35 mouse cellular contexts compared by ENCODE assay signal in genomic region chr3:117403740-117404139, GRCm38 (mm10). TPM values are rescaled to one million over a fixed set of nuclear protein-coding genes. Genes with fewer than 3 reads are reported as not detected.
A peak's percentile ranks its signal among the peaks of the same experiment; 100 is the strongest.
DNase-seq lines count a peak whose midpoint lies in the region; ATAC-seq and TF ChIP-seq lines count a peak whose summit lies in the region.
"Had no signal": no experiment of that assay in that cellular context is flagged by ENCODE, and none has a peak within 500 bp of the region (broad histone marks: within the 10 kb centered on the region; RNA-seq: fewer than 3 reads in every experiment).

No protein-coding gene starts in this region.

- H3K27me3 ChIP-seq in forebrain, embryonic 15.5 days = no peaks in the 10 kb centered on the region
- no peaks in the 10 kb centered on the region for H3K27me3 ChIP-seq in forebrain, embryonic 10.5 days (ENCODE audit: poor library complexity, severe bottlenecking)
- no peaks in the 10 kb centered on the region for H3K27me3 ChIP-seq in midbrain, postnatal 0 days (ENCODE audit: insufficient read depth, low read length)
- no peaks in the 10 kb centered on the region for H3K27me3 ChIP-seq in midbrain, embryonic 14.5 days (ENCODE audit: control insufficient read depth, insufficient read depth, low read length)
- H3K27me3 ChIP-seq: CH12.LX; embryonic facial prominence, embryonic 12.5 days; heart, embryonic 13.5 days; hindbrain, embryonic 15.5 days; kidney, embryonic 15.5 days; limb, embryonic 13.5 days; lung, embryonic 15.5 days; neural tube, embryonic 12.5 days had no signal

- DNase-seq in adrenal gland, postnatal 10 days = peak; percentile 12
- no peak for DNase-seq in adrenal gland, postnatal 14 days
- DNase-seq in forebrain, embryonic 10.5 days (ENCODE audit: extremely low spot score, low spot score) = no peak
- DNase-seq in midbrain, postnatal 0 days (ENCODE audit: low spot score) = peak; percentile 34
- DNase-seq in midbrain, embryonic 14.5 days = no peak
- no peak for DNase-seq in thymus, adult 18-20 months
- DNase-seq in embryo, embryonic 10 days (ENCODE audit: low spot score) = no peak
- DNase-seq: adrenal gland, adult 2 months; cerebellum, adult 2 months; cerebellum, postnatal 36 days; embryo, embryonic 11 days; gastrocnemius, postnatal 10 days; heart, postnatal 10 days; kidney, adult 18-20 months; kidney, postnatal 36 days; right cerebral cortex, postnatal 4 days had no signal

- no peaks in the 10 kb centered on the region for H3K36me3 ChIP-seq in forebrain, embryonic 15.5 days
- H3K36me3 ChIP-seq in forebrain, embryonic 10.5 days (replicated peaks) = no peaks in the 10 kb centered on the region
- no peaks in the 10 kb centered on the region for H3K36me3 ChIP-seq in midbrain, postnatal 0 days (ENCODE audit: insufficient read depth, low read length)
- H3K36me3 ChIP-seq in midbrain, embryonic 14.5 days (ENCODE audit: control insufficient read depth, insufficient read depth, low read length) = no peaks in the 10 kb centered on the region
- H3K36me3 ChIP-seq: embryonic facial prominence, embryonic 12.5 days; heart, embryonic 13.5 days; hindbrain, embryonic 15.5 days; kidney, embryonic 15.5 days; limb, embryonic 13.5 days; lung, embryonic 15.5 days; midbrain, embryonic 10.5 days; neural tube, embryonic 12.5 days had no signal

- no peak overlapping the region for H3K9ac ChIP-seq in forebrain, embryonic 15.5 days (replicated peaks)
- no peak overlapping the region for H3K9ac ChIP-seq in midbrain, postnatal 0 days (replicated peaks; ENCODE audit: low read length, poor library complexity, severe bottlenecking)
- H3K9ac ChIP-seq in midbrain, embryonic 14.5 days (replicated peaks; ENCODE audit: low read length) = no peak overlapping the region
- H3K9ac ChIP-seq: embryonic facial prominence, embryonic 12.5 days; heart, embryonic 13.5 days; hindbrain, embryonic 15.5 days; kidney, embryonic 15.5 days; limb, embryonic 13.5 days; lung, embryonic 15.5 days; neural tube, embryonic 12.5 days had no signal

- no peak overlapping the region for H3K27ac ChIP-seq in forebrain, embryonic 15.5 days (replicated peaks)
- H3K27ac ChIP-seq in forebrain, embryonic 10.5 days = no peak overlapping the region
- H3K27ac ChIP-seq in midbrain, postnatal 0 days (ENCODE audit: low read depth, low read length) = no peak overlapping the region
- no peak overlapping the region for H3K27ac ChIP-seq in midbrain, embryonic 14.5 days (replicated peaks; ENCODE audit: low read depth, low read length)
- H3K27ac ChIP-seq: embryonic facial prominence, embryonic 12.5 days; heart, embryonic 13.5 days; hindbrain, embryonic 15.5 days; kidney, embryonic 15.5 days; limb, embryonic 13.5 days; lung, embryonic 15.5 days; midbrain, embryonic 10.5 days; neural tube, embryonic 12.5 days; stomach, postnatal 0 days had no signal

- H3K4me1 ChIP-seq in forebrain, embryonic 15.5 days = peaks cover 4% of the 10 kb centered on the region; the same call in 1 of the 2 replicates
- no peaks in the 10 kb centered on the region for H3K4me1 ChIP-seq in forebrain, embryonic 10.5 days
- H3K4me1 ChIP-seq in midbrain, postnatal 0 days (ENCODE audit: insufficient read depth, low read length) = no peaks in the 10 kb centered on the region
- no peaks in the 10 kb centered on the region for H3K4me1 ChIP-seq in midbrain, embryonic 14.5 days (ENCODE audit: control insufficient read depth, insufficient read depth, low read length)
- H3K4me1 ChIP-seq: embryonic facial prominence, embryonic 12.5 days; heart, embryonic 13.5 days; hindbrain, embryonic 15.5 days; kidney, embryonic 15.5 days; limb, embryonic 13.5 days; lung, embryonic 15.5 days; midbrain, embryonic 10.5 days; neural tube, embryonic 12.5 days had no signal

- peak; percentile 71; the same call in 1 of the 2 replicates for ATAC-seq in forebrain, embryonic 15.5 days (replicated peaks)
- no peak for ATAC-seq in midbrain, postnatal 0 days (ENCODE audit: low FRiP score)
- ATAC-seq in midbrain, embryonic 14.5 days (ENCODE audit: low FRiP score, low TSS enrichment) = no peak
- ATAC-seq: activated CD4-positive, CD25-positive, alpha-beta regulatory T cell, adult 4 months; midbrain, embryonic 16.5 days had no signal

- 72% methylated on average over 3 of the region's 3 CpGs for WGBS in forebrain, embryonic 15.5 days
- WGBS in forebrain, embryonic 10.5 days = 94% methylated on average over 3 of the region's 3 CpGs
- WGBS in midbrain, postnatal 0 days = 87% methylated on average over 3 of the region's 3 CpGs
- WGBS in midbrain, embryonic 14.5 days = 87% methylated on average over 3 of the region's 3 CpGs

- H3K9me3 ChIP-seq in forebrain, embryonic 15.5 days = no peaks in the 10 kb centered on the region
- no peaks in the 10 kb centered on the region for H3K9me3 ChIP-seq in forebrain, embryonic 10.5 days
- no peaks in the 10 kb centered on the region for H3K9me3 ChIP-seq in midbrain, postnatal 0 days (ENCODE audit: low read length)
- H3K9me3 ChIP-seq in midbrain, embryonic 14.5 days (ENCODE audit: control insufficient read depth, low read length) = no peaks in the 10 kb centered on the region
- H3K9me3 ChIP-seq: embryonic facial prominence, embryonic 12.5 days; heart, embryonic 13.5 days; hindbrain, embryonic 15.5 days; kidney, embryonic 15.5 days; limb, embryonic 13.5 days; lung, embryonic 15.5 days; midbrain, embryonic 10.5 days; neural tube, embryonic 12.5 days had no signal

- no peak overlapping the region for H3K4me3 ChIP-seq in forebrain, embryonic 15.5 days
- H3K4me3 ChIP-seq in forebrain, embryonic 10.5 days = no peak overlapping the region
- H3K4me3 ChIP-seq in midbrain, postnatal 0 days (ENCODE audit: low read depth, low read length) = no peak overlapping the region
- H3K4me3 ChIP-seq in midbrain, embryonic 14.5 days (replicated peaks; ENCODE audit: low read depth, low read length) = no peak overlapping the region
- H3K4me3 ChIP-seq: embryonic facial prominence, embryonic 12.5 days; heart, embryonic 13.5 days; hindbrain, embryonic 15.5 days; kidney, embryonic 15.5 days; limb, embryonic 13.5 days; lung, embryonic 15.5 days; midbrain, embryonic 10.5 days; myocyte; neural tube, embryonic 12.5 days had no signal

- TF ChIP-seq CTCF in midbrain, postnatal 0 days (IDR thresholded peaks at IDR 0.05) = no peak

- no peak overlapping the region for H3K4me2 ChIP-seq in forebrain, embryonic 15.5 days (replicated peaks)
- no peak overlapping the region for H3K4me2 ChIP-seq in midbrain, postnatal 0 days (ENCODE audit: low read depth, low read length, poor library complexity, severe bottlenecking)
- H3K4me2 ChIP-seq in midbrain, embryonic 14.5 days (ENCODE audit: low read length) = no peak overlapping the region
- H3K4me2 ChIP-seq: embryonic facial prominence, embryonic 12.5 days; heart, embryonic 13.5 days; hindbrain, embryonic 15.5 days; kidney, embryonic 15.5 days; limb, embryonic 13.5 days; liver, embryonic 11.5 days; lung, embryonic 15.5 days; neural tube, embryonic 12.5 days had no signal

RNA-seq across cellular contexts. Expression of gene Plppr4, which starts 43.1 kb away (rescaled TPM):
- 1 to 10 TPM; 2.8 to 3.0 TPM for total RNA-seq in adrenal gland, postnatal 10 days (2021)
- total RNA-seq in adrenal gland, postnatal 14 days (2021) = 2.1 and 2.3 TPM in 2 replicates
- polyA plus RNA-seq in forebrain, embryonic 15.5 days (2015; fragmentation: Nextera tagmentation; extraction: Ambion mirVana) = 16.8 and 18.0 TPM in 2 replicates
- 0.05 and 0.41 TPM in 2 replicates for polyA plus RNA-seq in forebrain, embryonic 10.5 days (2016; fragmentation: Nextera tagmentation; extraction: Ambion mirVana)
- total RNA-seq in midbrain, postnatal 0 days (2014; rRNA removed) = 88.1 and 95.6 TPM in 2 replicates
- polyA plus RNA-seq in midbrain, postnatal 0 days (2015; fragmentation: Nextera tagmentation; extraction: Ambion mirVana) = 61.6 and 67.6 TPM in 2 replicates
- 12.2 and 14.5 TPM in 2 replicates for polyA plus RNA-seq in midbrain, embryonic 14.5 days (2014; fragmentation: Nextera tagmentation; extraction: Ambion mirVana)
- total RNA-seq: CH12.LX; ES-E14; hematopoietic stem cell, adult 5-6 weeks; megakaryocyte progenitor cell, adult 5-6 weeks had no signal
- polyA plus RNA-seq: activated CD4-positive, CD25-positive, alpha-beta regulatory T cell, adult 4 months; C2C12; myocyte had no signal

Comparison
In these comparisons a context has a peak if more than half of its experiments do, and no peak if none do; other contexts are left out.
1. DNase-seq: peak in adrenal gland, postnatal 10 days (single experiment) and midbrain, postnatal 0 days (single experiment); none in adrenal gland, postnatal 14 days (single experiment), forebrain, embryonic 10.5 days (single experiment), midbrain, embryonic 14.5 days (single experiment), thymus, adult 18-20 months (0 of 2) and embryo, embryonic 10 days (single experiment).